Mouse (Mus musculus) forelimb bud, embryonic 11.5 days (tissue): ENCODE data around the gene Cdiptos.
A peak's percentile ranks its signal among the peaks of the same experiment; 100 is the strongest.

Source experiments
- DNase-seq: peaks from one replicate; pipeline ENCODE4 v3.0.0-alpha.2; 2012; ENCODE audit warnings: low read depth, low spot score

The Cdiptos gene

GRCm38 (mm10) chr7:126976878-126977459 lies 1.1 kb upstream of the Cdiptos start:
- DNase-seq = no peak

- no peak for DNase-seq
Measured at GRCm38 (mm10) chr7:126975893-126975949, 177 bp downstream of the Cdiptos start, which contains the start of gene Cdipt. TSS of gene Cdipt (plus strand) at chr7:126975914.

GRCm38 (mm10) chr7:126975493-126975892 lies 405 bp downstream of the Cdiptos start:
- DNase-seq = no peak

GRCm38 (mm10) chr7:126967361-126967760 lies 8.5 kb downstream of the Cdiptos start:
- DNase-seq = no peak

- no peak for DNase-seq
Measured at GRCm38 (mm10) chr7:126965568-126965967, 10.3 kb downstream of the Cdiptos start.

- peak; percentile 13 for DNase-seq
Measured at GRCm38 (mm10) chr7:126963548-126964286, 12.2 kb downstream of the Cdiptos start.

- DNase-seq = no peak
Measured at GRCm38 (mm10) chr7:126961965-126962364, 13.9 kb downstream of the Cdiptos start.

GRCm38 (mm10) chr7:126961095-126961494 lies 14.8 kb downstream of the Cdiptos start:
- no peak for DNase-seq

- no peak for DNase-seq
Measured at GRCm38 (mm10) chr7:126959780-126960179, 16.1 kb downstream of the Cdiptos start.

- no peak for DNase-seq
Measured at GRCm38 (mm10) chr7:126955125-126955524, 20.8 kb downstream of the Cdiptos start.

GRCm38 (mm10) chr7:126952646-126953045 lies 23.3 kb downstream of the Cdiptos start:
- DNase-seq = no peak

GRCm38 (mm10) chr7:126951741-126952140 lies 24.2 kb downstream of the Cdiptos start:
- DNase-seq = no peak

GRCm38 (mm10) chr7:126950647-126951615 lies 25.0 kb downstream of the Cdiptos start:
- no peak for DNase-seq

- peak; percentile 89 for DNase-seq
Measured at GRCm38 (mm10) chr7:126949793-126950646, 25.9 kb downstream of the Cdiptos start, which contains the start of gene Sez6l2. TSS of gene Sez6l2 (plus strand) at chr7:126950563.

GRCm38 (mm10) chr7:126949403-126949792 lies 26.5 kb downstream of the Cdiptos start, which contains the start of gene Asphd1:
TSS of gene Asphd1 (minus strand) at chr7:126949582.
- no peak for DNase-seq

GRCm38 (mm10) chr7:126948626-126949025 lies 27.3 kb downstream of the Cdiptos start:
- no peak for DNase-seq

- DNase-seq = peak; percentile 23
Measured at GRCm38 (mm10) chr7:126946530-126946929, 29.4 kb downstream of the Cdiptos start.

- no peak for DNase-seq
Measured at GRCm38 (mm10) chr7:126941801-126942200, 34.1 kb downstream of the Cdiptos start.

GRCm38 (mm10) chr7:126941171-126941570 lies 34.7 kb downstream of the Cdiptos start:
- DNase-seq = no peak

GRCm38 (mm10) chr7:126932652-126933051 lies 43.2 kb downstream of the Cdiptos start:
- DNase-seq = no peak

- DNase-seq = no peak
Measured at GRCm38 (mm10) chr7:126929046-126929445, 46.9 kb downstream of the Cdiptos start.
